Mouse (Mus musculus): ENCODE measurements at regions not wholly inside any gene's neighbourhood (a gene's known extent, or its start where the extent isn't known, plus 50 kb on each side); places are given as distances from the start of the nearest gene placed in this dataset.

- no peak for ATAC-seq (replicated peaks; ENCODE audit: low read depth, poor library complexity, severe bottlenecking)
Measured at GRCm38 (mm10) chr17:10081721-10082120, 237.9 kb downstream of the Qk start.

- ATAC-seq (replicated peaks; ENCODE audit: low read depth, poor library complexity, severe bottlenecking) = no peak
Measured at GRCm38 (mm10) chr17:10079853-10080650, 239.6 kb downstream of the Qk start.

GRCm38 (mm10) chr17:10078536-10079319, 240.9 kb downstream of the Qk start:
- ATAC-seq (replicated peaks; ENCODE audit: low read depth, poor library complexity, severe bottlenecking) = no peak

GRCm38 (mm10) chr17:10073301-10073700, 246.4 kb downstream of the Qk start:
- no peak for ATAC-seq (replicated peaks; ENCODE audit: low read depth, poor library complexity, severe bottlenecking)

GRCm38 (mm10) chr17:10069251-10069650, 250.4 kb downstream of the Qk start:
- ATAC-seq (replicated peaks; ENCODE audit: low read depth, poor library complexity, severe bottlenecking) = no peak

- no peak for ATAC-seq (replicated peaks; ENCODE audit: low read depth, poor library complexity, severe bottlenecking)
Measured at GRCm38 (mm10) chr17:10065131-10065530, 254.5 kb downstream of the Qk start.

GRCm38 (mm10) chr17:10062546-10063100, 257.0 kb downstream of the Qk start:
- ATAC-seq (replicated peaks; ENCODE audit: low read depth, poor library complexity, severe bottlenecking) = no peak

- no peak for ATAC-seq (replicated peaks; ENCODE audit: low read depth, poor library complexity, severe bottlenecking)
Measured at GRCm38 (mm10) chr17:10057736-10058135, 261.9 kb downstream of the Qk start.

- ATAC-seq (replicated peaks; ENCODE audit: low read depth, poor library complexity, severe bottlenecking) = no peak
Measured at GRCm38 (mm10) chr17:10056096-10056495, 263.6 kb downstream of the Qk start.

GRCm38 (mm10) chr17:10054375-10054774, 265.3 kb downstream of the Qk start:
- ATAC-seq (replicated peaks; ENCODE audit: low read depth, poor library complexity, severe bottlenecking) = no peak

- no peak for ATAC-seq (replicated peaks; ENCODE audit: low read depth, poor library complexity, severe bottlenecking)
Measured at GRCm38 (mm10) chr17:10044336-10044735, 275.3 kb downstream of the Qk start.

- ATAC-seq (replicated peaks; ENCODE audit: low read depth, poor library complexity, severe bottlenecking) = no peak
Measured at GRCm38 (mm10) chr17:10042042-10042652, 277.5 kb downstream of the Qk start.

GRCm38 (mm10) chr17:10040951-10041359, 278.7 kb downstream of the Qk start:
- ATAC-seq (replicated peaks; ENCODE audit: low read depth, poor library complexity, severe bottlenecking) = peak; percentile 77

- no peak for ATAC-seq (replicated peaks; ENCODE audit: low read depth, poor library complexity, severe bottlenecking)
Measured at GRCm38 (mm10) chr17:10040375-10040774, 279.3 kb downstream of the Qk start.

- ATAC-seq (replicated peaks; ENCODE audit: low read depth, poor library complexity, severe bottlenecking) = no peak
Measured at GRCm38 (mm10) chr17:10037799-10038445, 281.7 kb downstream of the Qk start.

- no peak for ATAC-seq (replicated peaks; ENCODE audit: low read depth, poor library complexity, severe bottlenecking)
Measured at GRCm38 (mm10) chr17:10033510-10033909, 286.1 kb downstream of the Qk start.

GRCm38 (mm10) chr17:10031033-10031432, 288.6 kb downstream of the Qk start:
- no peak for ATAC-seq (replicated peaks; ENCODE audit: low read depth, poor library complexity, severe bottlenecking)

- ATAC-seq (replicated peaks; ENCODE audit: low read depth, poor library complexity, severe bottlenecking) = no peak
Measured at GRCm38 (mm10) chr17:10026770-10027169, 292.9 kb downstream of the Qk start.

GRCm38 (mm10) chr17:10025212-10025611, 294.4 kb downstream of the Qk start:
- ATAC-seq (replicated peaks; ENCODE audit: low read depth, poor library complexity, severe bottlenecking) = no peak

- no peak for ATAC-seq (replicated peaks; ENCODE audit: low read depth, poor library complexity, severe bottlenecking)
Measured at GRCm38 (mm10) chr17:10024323-10024722, 295.3 kb downstream of the Qk start.
